Mouse (Mus musculus): ENCODE measurements around the gene Hoxa11. TPM values are rescaled to one million over a fixed set of nuclear protein-coding genes. Genes with fewer than 3 reads are reported as not detected.

The Hoxa11 gene
- polyA plus RNA-seq, 1 experiment = not detected

DNA sequence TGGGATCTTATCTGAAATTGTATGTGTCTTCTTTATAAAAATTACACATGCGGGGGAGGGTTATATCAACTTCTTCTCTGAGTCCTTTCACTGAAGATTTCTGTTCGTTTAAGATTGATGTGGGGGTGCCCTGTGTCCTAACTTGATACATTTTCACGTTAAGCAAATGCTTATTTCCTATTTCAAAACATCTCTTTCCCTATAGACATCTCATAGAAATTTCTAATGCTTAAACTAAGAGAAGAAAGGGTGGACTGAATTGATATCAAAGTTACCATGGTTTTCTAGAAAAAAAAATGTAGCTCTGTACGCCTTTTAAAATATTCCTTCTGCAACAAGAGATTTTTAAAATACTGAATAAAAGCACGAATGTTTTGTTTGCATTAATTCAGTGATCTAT lies 21.6 kb upstream of the Hoxa11 start:
- H3K9ac ChIP-seq (ENCODE audit: low read depth, poor library complexity, severe bottlenecking) = no peak overlapping the region
- no peaks in the 10 kb centered on the region for H3K36me3 ChIP-seq (ENCODE audit: control insufficient read depth, insufficient read depth, low read length, poor library complexity, severe bottlenecking)
- no peak overlapping the region for H3K4me3 ChIP-seq (ENCODE audit: low read depth, low read length)
- H3K9me3 ChIP-seq (replicated peaks; ENCODE audit: control insufficient read depth, insufficient read depth, low read length, poor library complexity, severe bottlenecking) = no peaks in the 10 kb centered on the region
- H3K4me1 ChIP-seq (ENCODE audit: control insufficient read depth, insufficient read depth, low read length) = no peaks in the 10 kb centered on the region
- H3K27me3 ChIP-seq (ENCODE audit: control insufficient read depth, insufficient read depth, low read length, poor library complexity, severe bottlenecking) = peaks cover 32% of the 10 kb centered on the region
- TF ChIP-seq EP300 (IDR thresholded peaks at IDR 0.05; ENCODE audit: insufficient read depth, low read depth, low read length) = no peak
- TF ChIP-seq CTCF (IDR thresholded peaks at IDR 0.05; ENCODE audit: low read depth, low read length) = no peak
- TF ChIP-seq POLR2A (IDR thresholded peaks at IDR 0.05; ENCODE audit: insufficient read depth, low read length) = no peak
- H3K27ac ChIP-seq (ENCODE audit: insufficient read depth, low read length) = no peak overlapping the region

DNA sequence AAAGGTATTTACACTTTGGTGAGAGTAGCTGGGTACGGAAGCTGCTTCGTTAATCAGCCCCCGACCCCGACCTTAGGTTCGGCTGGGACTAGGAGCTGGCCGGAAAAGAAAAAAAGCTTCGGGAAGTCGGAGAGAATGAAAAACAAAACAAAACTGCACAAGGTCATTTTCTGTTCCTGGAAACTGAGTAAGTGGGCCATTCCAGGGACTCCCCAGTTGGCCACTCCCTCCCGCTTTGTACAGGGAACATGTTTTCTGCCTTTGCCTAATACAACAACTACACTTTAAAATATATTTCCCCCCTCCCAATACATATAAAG lies 21.0 kb upstream of the Hoxa11 start:
- peaks cover 35% of the 10 kb centered on the region for H3K27me3 ChIP-seq (ENCODE audit: control insufficient read depth, insufficient read depth, low read length, poor library complexity, severe bottlenecking)
- TF ChIP-seq EP300 (IDR thresholded peaks at IDR 0.05; ENCODE audit: insufficient read depth, low read depth, low read length) (no peak), CTCF (IDR thresholded peaks at IDR 0.05; ENCODE audit: low read depth, low read length) (no peak), POLR2A (IDR thresholded peaks at IDR 0.05; ENCODE audit: insufficient read depth, low read length) (no peak)
- no peak overlapping the region for H3K9ac ChIP-seq (ENCODE audit: low read depth, poor library complexity, severe bottlenecking)
- no peaks in the 10 kb centered on the region for H3K4me1 ChIP-seq (ENCODE audit: control insufficient read depth, insufficient read depth, low read length)
- no peaks in the 10 kb centered on the region for H3K9me3 ChIP-seq (replicated peaks; ENCODE audit: control insufficient read depth, insufficient read depth, low read length, poor library complexity, severe bottlenecking)
- no peaks in the 10 kb centered on the region for H3K36me3 ChIP-seq (ENCODE audit: control insufficient read depth, insufficient read depth, low read length, poor library complexity, severe bottlenecking)
- no peak overlapping the region for H3K27ac ChIP-seq (ENCODE audit: insufficient read depth, low read length)
- no peak overlapping the region for H3K4me3 ChIP-seq (ENCODE audit: low read depth, low read length)

DNA sequence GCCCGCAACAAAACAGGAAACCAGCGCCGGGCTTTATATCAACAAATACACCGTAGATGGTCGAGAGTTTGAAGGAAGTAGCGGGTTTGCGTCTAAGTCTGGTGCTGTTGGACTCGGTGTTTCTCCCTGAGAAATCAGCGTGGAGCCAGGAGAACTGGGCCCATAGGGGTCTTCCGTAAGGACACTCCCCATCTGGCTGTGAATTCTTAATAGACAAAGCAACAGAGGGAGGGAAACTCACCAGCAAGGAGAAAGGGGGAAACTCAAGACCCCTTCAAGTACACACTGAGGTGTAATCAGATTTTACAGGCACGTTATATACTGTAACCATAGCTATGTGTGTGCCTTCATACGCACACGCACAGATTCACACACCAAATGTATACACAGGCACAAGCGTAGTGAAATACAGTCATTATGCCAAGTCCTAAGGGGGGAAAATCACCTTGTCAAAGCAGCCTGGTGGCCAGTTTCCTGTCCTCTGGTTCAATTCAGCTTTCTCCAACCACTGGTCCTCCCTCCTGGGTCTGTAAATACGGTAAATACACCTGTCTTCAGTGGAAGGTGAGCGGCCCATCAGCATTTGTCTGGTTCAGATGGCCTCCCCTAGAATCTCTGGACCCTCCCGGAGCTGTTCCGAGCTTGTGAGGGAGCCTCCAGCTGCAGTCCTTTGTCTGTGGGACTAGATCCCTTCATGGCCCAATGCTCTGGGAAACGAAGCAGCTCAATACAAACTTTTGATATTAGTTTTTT lies 20.5 kb upstream of the Hoxa11 start:
- TF ChIP-seq CTCF (IDR thresholded peaks at IDR 0.05; ENCODE audit: low read depth, low read length) (no peak), EP300 (IDR thresholded peaks at IDR 0.05; ENCODE audit: insufficient read depth, low read depth, low read length) (no peak)
- no peaks in the 10 kb centered on the region for H3K9me3 ChIP-seq (replicated peaks; ENCODE audit: control insufficient read depth, insufficient read depth, low read length, poor library complexity, severe bottlenecking)
- peaks cover 38% of the 10 kb centered on the region for H3K27me3 ChIP-seq (ENCODE audit: control insufficient read depth, insufficient read depth, low read length, poor library complexity, severe bottlenecking)
- no peaks in the 10 kb centered on the region for H3K36me3 ChIP-seq (ENCODE audit: control insufficient read depth, insufficient read depth, low read length, poor library complexity, severe bottlenecking)
- no peak overlapping the region for H3K27ac ChIP-seq (ENCODE audit: insufficient read depth, low read length)
- no peaks in the 10 kb centered on the region for H3K4me1 ChIP-seq (ENCODE audit: control insufficient read depth, insufficient read depth, low read length)
- H3K9ac ChIP-seq (ENCODE audit: low read depth, poor library complexity, severe bottlenecking) = no peak overlapping the region
- H3K4me3 ChIP-seq (ENCODE audit: low read depth, low read length) = no peak overlapping the region

DNA sequence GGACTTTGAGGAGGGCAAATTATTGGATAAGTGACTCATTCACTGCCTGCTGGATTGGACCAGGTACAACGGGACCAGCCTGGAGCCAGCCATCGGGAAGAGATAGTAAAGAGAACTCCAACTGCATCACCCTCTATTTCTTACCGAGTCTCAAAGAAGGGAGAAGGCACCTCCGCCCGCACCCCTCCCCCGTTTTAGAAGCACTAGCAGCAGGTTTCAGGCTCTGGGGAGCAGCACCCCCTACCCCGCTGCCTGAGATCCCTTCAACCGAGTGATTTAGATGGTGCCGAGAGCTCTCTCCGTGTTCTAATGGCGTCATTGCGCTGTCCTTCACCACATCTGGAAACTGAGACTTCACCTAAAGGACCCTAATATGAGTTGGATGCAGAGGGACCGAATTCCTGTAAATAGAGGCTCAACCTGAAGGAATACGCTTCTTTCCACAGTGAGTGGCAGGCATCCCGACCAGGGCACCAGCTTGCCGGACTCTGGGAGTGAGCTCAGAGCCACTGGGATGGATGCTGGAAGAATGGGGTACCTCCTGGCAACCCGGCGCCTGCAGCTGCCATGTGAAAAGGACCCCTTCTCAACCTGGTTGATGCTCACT lies 19.8 kb upstream of the Hoxa11 start:
- TF ChIP-seq EP300 (IDR thresholded peaks at IDR 0.05; ENCODE audit: insufficient read depth, low read depth, low read length) (no peak), POLR2A (IDR thresholded peaks at IDR 0.05; ENCODE audit: insufficient read depth, low read length) (no peak), CTCF (IDR thresholded peaks at IDR 0.05; ENCODE audit: low read depth, low read length) (no peak)
- no peaks in the 10 kb centered on the region for H3K9me3 ChIP-seq (replicated peaks; ENCODE audit: control insufficient read depth, insufficient read depth, low read length, poor library complexity, severe bottlenecking)
- H3K27ac ChIP-seq (ENCODE audit: insufficient read depth, low read length) = no peak overlapping the region
- H3K4me3 ChIP-seq (ENCODE audit: low read depth, low read length) = no peak overlapping the region
- no peak overlapping the region for H3K9ac ChIP-seq (ENCODE audit: low read depth, poor library complexity, severe bottlenecking)
- no peaks in the 10 kb centered on the region for H3K36me3 ChIP-seq (ENCODE audit: control insufficient read depth, insufficient read depth, low read length, poor library complexity, severe bottlenecking)
- peaks cover 42% of the 10 kb centered on the region for H3K27me3 ChIP-seq (ENCODE audit: control insufficient read depth, insufficient read depth, low read length, poor library complexity, severe bottlenecking)
- no peaks in the 10 kb centered on the region for H3K4me1 ChIP-seq (ENCODE audit: control insufficient read depth, insufficient read depth, low read length)

DNA sequence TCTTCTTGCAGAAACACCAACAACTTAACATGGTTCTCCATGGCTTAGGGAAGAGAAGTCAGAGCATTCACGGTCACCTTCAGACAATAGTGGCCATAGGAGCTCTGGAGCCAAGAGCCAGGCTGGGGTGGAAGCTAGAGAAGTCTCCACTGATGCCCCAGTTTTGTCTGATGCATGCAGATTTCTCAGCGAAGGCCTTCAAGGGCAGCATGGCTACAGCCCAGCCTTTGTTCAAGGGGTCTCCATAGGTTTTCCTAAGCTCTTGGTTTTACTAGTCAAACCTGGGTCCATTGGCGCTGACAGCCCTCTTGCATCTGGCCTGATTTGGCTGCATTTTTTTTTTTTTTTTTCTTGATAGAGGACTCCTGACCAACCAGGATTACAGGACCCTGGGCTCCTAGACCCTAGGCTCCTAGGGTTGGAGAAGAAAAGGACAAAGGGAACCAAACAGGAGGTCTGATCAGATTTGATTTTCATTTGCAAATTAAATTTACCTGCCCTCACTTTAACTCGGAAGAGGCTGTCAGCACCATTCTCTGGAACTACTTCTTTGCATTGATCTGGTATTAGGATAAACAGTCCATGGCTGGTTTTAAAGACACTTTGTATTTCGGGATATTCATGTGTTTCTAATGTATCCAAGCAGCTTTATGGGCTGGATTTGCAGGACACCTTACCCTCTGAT lies 18.6 kb upstream of the Hoxa11 start:
- H3K36me3 ChIP-seq (ENCODE audit: control insufficient read depth, insufficient read depth, low read length, poor library complexity, severe bottlenecking) = no peaks in the 10 kb centered on the region
- no peak overlapping the region for H3K9ac ChIP-seq (ENCODE audit: low read depth, poor library complexity, severe bottlenecking)
- H3K27ac ChIP-seq (ENCODE audit: insufficient read depth, low read length) = no peak overlapping the region
- no peaks in the 10 kb centered on the region for H3K9me3 ChIP-seq (replicated peaks; ENCODE audit: control insufficient read depth, insufficient read depth, low read length, poor library complexity, severe bottlenecking)
- TF ChIP-seq EP300 (IDR thresholded peaks at IDR 0.05; ENCODE audit: insufficient read depth, low read depth, low read length) (no peak), POLR2A (IDR thresholded peaks at IDR 0.05; ENCODE audit: insufficient read depth, low read length) (no peak), CTCF (IDR thresholded peaks at IDR 0.05; ENCODE audit: low read depth, low read length) (no peak)
- H3K4me3 ChIP-seq (ENCODE audit: low read depth, low read length) = no peak overlapping the region
- H3K4me1 ChIP-seq (ENCODE audit: control insufficient read depth, insufficient read depth, low read length) = no peaks in the 10 kb centered on the region
- peaks cover 54% of the 10 kb centered on the region for H3K27me3 ChIP-seq (ENCODE audit: control insufficient read depth, insufficient read depth, low read length, poor library complexity, severe bottlenecking)

DNA sequence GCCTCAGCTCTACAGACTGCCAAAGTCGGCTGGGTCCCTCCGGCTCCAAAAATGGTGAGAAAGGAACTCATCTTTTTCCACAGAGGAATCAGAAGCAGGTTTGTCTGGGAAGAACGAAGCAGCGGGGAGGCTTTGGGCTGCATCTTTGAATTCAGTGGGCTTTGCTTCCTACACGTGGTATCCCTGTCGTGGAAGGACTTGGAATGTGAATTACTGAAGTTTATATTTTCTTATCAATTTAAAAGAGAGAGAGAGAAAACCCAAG lies 17.6 kb upstream of the Hoxa11 start:
- Histone ChIP-seq H3K27ac (ENCODE audit: insufficient read depth, low read length) (no peak overlapping the region), H3K4me1 (ENCODE audit: control insufficient read depth, insufficient read depth, low read length) (no peaks in the 10 kb centered on the region), H3K27me3 (ENCODE audit: control insufficient read depth, insufficient read depth, low read length, poor library complexity, severe bottlenecking) (peaks cover 60% of the 10 kb centered on the region), H3K36me3 (ENCODE audit: control insufficient read depth, insufficient read depth, low read length, poor library complexity, severe bottlenecking) (no peaks in the 10 kb centered on the region), H3K9me3 (replicated peaks; ENCODE audit: control insufficient read depth, insufficient read depth, low read length, poor library complexity, severe bottlenecking) (no peaks in the 10 kb centered on the region), H3K9ac (ENCODE audit: low read depth, poor library complexity, severe bottlenecking) (no peak overlapping the region), H3K4me3 (ENCODE audit: low read depth, low read length) (no peak overlapping the region)
- TF ChIP-seq CTCF (IDR thresholded peaks at IDR 0.05; ENCODE audit: low read depth, low read length) = no peak
- no peak for TF ChIP-seq POLR2A (IDR thresholded peaks at IDR 0.05; ENCODE audit: insufficient read depth, low read length)
- no peak for TF ChIP-seq EP300 (IDR thresholded peaks at IDR 0.05; ENCODE audit: insufficient read depth, low read depth, low read length)

Measured in ES-Bruce4 (cell line).